Mouse (Mus musculus) embryo, embryonic 10.5 days (tissue): ENCODE measurements around the gene Ncs1.
A peak's percentile ranks its signal among the peaks of the same experiment; 100 is the strongest.

Experiments used
- DNase-seq: peaks from one replicate; pipeline ENCODE4 v3.0.0-alpha.2; 2015; ENCODE audit warnings: low spot score

Ncs1 gene

GRCm38 (mm10) chr2:31245491-31246141 is at the start of gene Ncs1:
TSS of gene Ncs1 (plus strand) at chr2:31245823.
- DNase-seq, result peak; percentile 77

GRCm38 (mm10) chr2:31198621-31199020 is 47.0 kb upstream of the Ncs1 start:
- DNase-seq, result no peak

- no peak for DNase-seq
These were observed 45.6 kb upstream of the Ncs1 start for GRCm38 (mm10) chr2:31200051-31200450.

GRCm38 (mm10) chr2:31201851-31202250 is 43.8 kb upstream of the Ncs1 start:
- DNase-seq, result peak; percentile 11

GRCm38 (mm10) chr2:31202357-31202756 is 43.3 kb upstream of the Ncs1 start:
- DNase-seq, result peak; percentile 7

- no peak for DNase-seq
These were observed 42.7 kb upstream of the Ncs1 start for GRCm38 (mm10) chr2:31202956-31203355.

GRCm38 (mm10) chr2:31204677-31205076 is 40.9 kb upstream of the Ncs1 start:
- no peak for DNase-seq

- DNase-seq, result no peak
These were observed 39.4 kb upstream of the Ncs1 start for GRCm38 (mm10) chr2:31206211-31206610.

- no peak for DNase-seq
These were observed 38.7 kb upstream of the Ncs1 start for GRCm38 (mm10) chr2:31206882-31207281.

- no peak for DNase-seq
These were observed 37.0 kb upstream of the Ncs1 start for GRCm38 (mm10) chr2:31208544-31209142.

GRCm38 (mm10) chr2:31209525-31209924 is 36.1 kb upstream of the Ncs1 start:
- DNase-seq, result no peak

GRCm38 (mm10) chr2:31210144-31210847 is 35.3 kb upstream of the Ncs1 start:
- DNase-seq, result no peak

- no peak for DNase-seq
These were observed 34.4 kb upstream of the Ncs1 start for GRCm38 (mm10) chr2:31211204-31211603.

GRCm38 (mm10) chr2:31214211-31214796 is 31.3 kb upstream of the Ncs1 start:
- no peak for DNase-seq

- no peak for DNase-seq
These were observed 27.0 kb upstream of the Ncs1 start for GRCm38 (mm10) chr2:31218611-31219010.

GRCm38 (mm10) chr2:31219470-31219869 is 26.2 kb upstream of the Ncs1 start:
- no peak for DNase-seq

GRCm38 (mm10) chr2:31220844-31221243 is 24.8 kb upstream of the Ncs1 start:
- DNase-seq, result no peak

GRCm38 (mm10) chr2:31221582-31221981 is 24.0 kb upstream of the Ncs1 start:
- DNase-seq, result no peak

- no peak for DNase-seq
These were observed 16.8 kb upstream of the Ncs1 start for GRCm38 (mm10) chr2:31228768-31229311.

- DNase-seq, result peak; percentile 73
These were observed 6.4 kb upstream of the Ncs1 start for GRCm38 (mm10) chr2:31239203-31239696.

GRCm38 (mm10) chr2:31239833-31240232 is 5.8 kb upstream of the Ncs1 start:
- no peak for DNase-seq

- DNase-seq, result peak; percentile 45
These were observed 4.0 kb upstream of the Ncs1 start for GRCm38 (mm10) chr2:31241639-31242038.
